Mouse (Mus musculus): ENCODE data around the gene Rbfox2. TPM values are rescaled to one million over a fixed set of nuclear protein-coding genes. Genes with fewer than 3 reads are reported as not detected.

The Rbfox2 gene
- polyA plus RNA-seq, 1 experiment from 2014 or later = 16.8 TPM

DNA sequence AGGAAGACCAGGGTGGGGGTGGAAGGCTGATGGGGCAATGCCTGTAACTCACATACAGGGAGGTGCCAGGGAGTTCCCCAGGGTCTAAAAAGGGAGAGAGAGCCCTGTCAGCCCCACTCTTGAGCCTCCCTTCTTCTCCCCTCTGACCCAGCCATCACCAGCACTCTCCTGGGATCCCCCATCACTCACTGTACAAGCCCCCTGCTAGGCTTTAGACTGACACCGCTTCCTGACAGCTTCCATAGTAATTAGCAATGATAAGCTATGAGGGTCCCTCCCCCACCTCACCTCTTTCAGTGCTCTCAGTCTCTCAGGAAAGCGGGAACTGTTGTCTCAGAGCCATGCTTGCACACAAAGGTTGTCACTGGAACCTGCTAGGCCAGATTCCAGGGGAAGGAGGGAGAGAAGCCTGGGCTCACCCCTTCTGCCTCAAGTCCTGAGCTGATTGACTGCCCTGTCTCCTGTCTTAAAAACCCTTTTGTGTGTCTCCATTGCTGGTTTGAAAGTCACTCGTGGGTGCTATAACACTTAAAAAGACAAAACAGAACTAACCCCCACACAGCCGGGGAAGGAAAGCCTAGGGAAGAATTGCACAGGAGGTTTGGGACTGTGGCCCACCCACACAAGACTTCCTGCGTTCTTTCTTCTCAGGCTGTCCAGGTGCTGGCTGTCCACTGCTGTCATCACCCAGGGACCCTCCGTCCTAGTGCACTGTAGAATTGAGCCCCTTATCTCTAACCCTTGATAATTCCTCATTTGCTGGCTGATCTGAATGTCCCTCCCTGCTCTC, 250.6 kb downstream of the Rbfox2 start:
- Histone ChIP-seq H3K4me2 (replicated peaks; ENCODE audit: low read depth) (no peak overlapping the region), H3K9me3 (ENCODE audit: control insufficient read depth) (no peaks in the 10 kb centered on the region), H3K27me3 (replicated peaks; ENCODE audit: control insufficient read depth, insufficient read depth, low read length) (no peaks in the 10 kb centered on the region), H3K9ac (ENCODE audit: low read depth, low read length) (0 out of 2 replicates have a peak overlapping the region, but pooled peaks have one; percentile 7), H3K4me1 (replicated peaks; ENCODE audit: control insufficient read depth, insufficient read depth, low read length) (peaks cover 9% of the 10 kb centered on the region; the same call in 1 of the 2 replicates), H3K4me3 (ENCODE audit: low read depth, low read length) (no peak overlapping the region), H3K36me3 (ENCODE audit: control insufficient read depth, insufficient read depth) (no peaks in the 10 kb centered on the region), H3K27ac (ENCODE audit: low read depth, low read length) (peak overlapping the region; percentile 74; the same call in 1 of the 2 replicates)
- no peak for ATAC-seq
- WGBS = 36% methylated on average over 6 of the region's 6 CpGs
- no peak for TF ChIP-seq CTCF (IDR thresholded peaks at IDR 0.05; ENCODE audit: low read depth)

DNA sequence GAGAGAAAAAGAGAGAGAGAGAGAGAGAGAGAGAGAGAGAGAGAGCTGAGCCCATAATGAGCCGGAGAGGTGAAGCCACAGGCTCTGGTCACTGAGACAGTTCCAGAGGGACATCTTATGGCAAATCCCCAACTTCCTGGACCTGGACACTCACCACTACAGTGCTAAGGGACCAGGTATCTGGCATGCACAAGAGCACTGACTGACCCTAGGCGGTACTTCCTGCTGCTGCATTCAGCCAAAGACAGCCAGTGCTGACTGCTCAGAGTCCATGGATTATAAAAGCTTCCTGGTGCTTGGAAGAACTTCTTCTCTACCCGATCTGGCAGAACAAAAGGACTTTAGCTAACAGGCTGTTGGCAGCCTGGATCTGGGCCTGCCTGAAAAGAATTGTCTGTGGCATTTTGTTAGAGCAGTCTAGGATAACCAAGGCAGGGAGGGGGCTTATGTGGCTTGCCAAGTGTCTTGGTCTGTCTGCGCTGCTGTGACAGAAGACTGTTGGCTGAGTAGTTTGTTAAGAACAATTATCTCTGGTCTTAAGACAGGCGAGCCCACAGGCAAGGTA, 252.1 kb downstream of the Rbfox2 start:
- no peak overlapping the region for H3K4me2 ChIP-seq (replicated peaks; ENCODE audit: low read depth)
- no peaks in the 10 kb centered on the region for H3K9me3 ChIP-seq (ENCODE audit: control insufficient read depth)
- no peak for TF ChIP-seq CTCF (IDR thresholded peaks at IDR 0.05; ENCODE audit: low read depth)
- peaks cover 9% of the 10 kb centered on the region; the same call in 1 of the 2 replicates for H3K4me1 ChIP-seq (replicated peaks; ENCODE audit: control insufficient read depth, insufficient read depth, low read length)
- no peak overlapping the region for H3K9ac ChIP-seq (ENCODE audit: low read depth, low read length)
- H3K27ac ChIP-seq (ENCODE audit: low read depth, low read length) = peak overlapping the region; percentile 68
- peak; percentile 59; the same call in 1 of the 2 replicates for ATAC-seq
- no peak overlapping the region for H3K4me3 ChIP-seq (ENCODE audit: low read depth, low read length)
- H3K27me3 ChIP-seq (replicated peaks; ENCODE audit: control insufficient read depth, insufficient read depth, low read length) = no peaks in the 10 kb centered on the region
- H3K36me3 ChIP-seq (ENCODE audit: control insufficient read depth, insufficient read depth) = no peaks in the 10 kb centered on the region
- 53% methylated on average over 5 of the region's 5 CpGs for WGBS

DNA sequence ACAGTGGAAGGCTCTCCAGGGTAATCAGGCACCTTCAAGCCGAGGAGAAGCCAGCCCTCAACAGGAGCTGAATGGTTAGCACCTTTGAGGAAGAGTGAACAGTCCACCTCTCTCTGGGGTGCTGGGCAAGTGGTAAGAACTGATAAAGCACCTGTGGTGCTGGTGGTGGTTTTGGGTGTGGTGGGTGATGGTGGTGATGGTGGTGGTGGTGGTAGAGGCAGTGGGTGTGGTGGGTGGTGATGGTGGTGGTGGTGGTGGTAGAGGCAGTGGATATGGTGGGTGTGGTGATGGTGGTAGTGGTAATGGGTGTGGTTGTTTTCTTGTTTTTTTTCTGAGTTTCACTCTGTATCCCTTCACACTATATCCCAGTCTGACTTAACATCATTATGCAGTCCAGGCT, 253.8 kb downstream of the Rbfox2 start:
- H3K9me3 ChIP-seq (ENCODE audit: control insufficient read depth) = no peaks in the 10 kb centered on the region
- peaks cover 9% of the 10 kb centered on the region; the same call in 1 of the 2 replicates for H3K4me1 ChIP-seq (replicated peaks; ENCODE audit: control insufficient read depth, insufficient read depth, low read length)
- H3K27ac ChIP-seq (ENCODE audit: low read depth, low read length) = no peak overlapping the region
- H3K9ac ChIP-seq (ENCODE audit: low read depth, low read length) = no peak overlapping the region
- H3K4me3 ChIP-seq (ENCODE audit: low read depth, low read length) = no peak overlapping the region
- WGBS = 100% methylated on average over 1 of the region's 1 CpGs
- ATAC-seq = no peak
- no peaks in the 10 kb centered on the region for H3K36me3 ChIP-seq (ENCODE audit: control insufficient read depth, insufficient read depth)
- no peaks in the 10 kb centered on the region for H3K27me3 ChIP-seq (replicated peaks; ENCODE audit: control insufficient read depth, insufficient read depth, low read length)
- H3K4me2 ChIP-seq (replicated peaks; ENCODE audit: low read depth) = no peak overlapping the region
- TF ChIP-seq CTCF (IDR thresholded peaks at IDR 0.05; ENCODE audit: low read depth) = no peak

GRCm38 (mm10) chr15:77052176-77052575, 254.6 kb downstream of the Rbfox2 start:
- 22% methylated on average over 1 of the region's 1 CpGs for WGBS
- no peak overlapping the region for H3K4me3 ChIP-seq (ENCODE audit: low read depth, low read length)
- H3K4me2 ChIP-seq (replicated peaks; ENCODE audit: low read depth) = no peak overlapping the region
- H3K27me3 ChIP-seq (replicated peaks; ENCODE audit: control insufficient read depth, insufficient read depth, low read length) = no peaks in the 10 kb centered on the region
- peaks cover 9% of the 10 kb centered on the region; the same call in 1 of the 2 replicates for H3K4me1 ChIP-seq (replicated peaks; ENCODE audit: control insufficient read depth, insufficient read depth, low read length)
- no peak overlapping the region for H3K9ac ChIP-seq (ENCODE audit: low read depth, low read length)
- no peaks in the 10 kb centered on the region for H3K9me3 ChIP-seq (ENCODE audit: control insufficient read depth)
- ATAC-seq = no peak
- no peaks in the 10 kb centered on the region for H3K36me3 ChIP-seq (ENCODE audit: control insufficient read depth, insufficient read depth)
- H3K27ac ChIP-seq (ENCODE audit: low read depth, low read length) = no peak overlapping the region
- no peak for TF ChIP-seq CTCF (IDR thresholded peaks at IDR 0.05; ENCODE audit: low read depth)

DNA sequence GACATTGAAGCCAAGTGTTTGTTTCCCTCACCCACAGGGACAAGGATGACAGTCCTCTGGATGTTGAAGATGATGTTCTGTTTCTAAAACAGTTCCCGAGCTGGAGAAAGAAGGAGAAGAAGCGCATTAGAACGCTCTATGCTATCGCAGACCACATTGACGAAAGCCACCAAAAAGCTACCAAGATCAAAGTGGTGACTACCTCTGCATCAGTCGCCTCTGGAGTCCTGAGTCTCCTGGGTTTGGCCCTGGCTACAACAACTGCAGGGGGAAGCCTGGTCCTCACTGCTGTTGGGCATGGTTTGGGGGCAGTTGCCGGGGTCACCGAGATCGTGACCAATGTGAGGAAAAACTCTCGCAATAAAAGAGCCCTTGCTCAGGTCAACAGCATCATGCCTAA, 256.2 kb downstream of the Rbfox2 start, which contains the start of gene Mb:
Gene Mb, minus strand, starts transcription at position 101 of the 400 bp plus-strand sequence.
- H3K27ac ChIP-seq (ENCODE audit: low read depth, low read length) = no peak within 1 kb of the TSS
- no peak for ATAC-seq
- no peak for TF ChIP-seq CTCF (IDR thresholded peaks at IDR 0.05; ENCODE audit: low read depth)

GRCm38 (mm10) chr15:77045609-77046008, 261.2 kb downstream of the Rbfox2 start:
- Histone ChIP-seq H3K27ac (ENCODE audit: low read depth, low read length) (no peak overlapping the region), H3K9me3 (ENCODE audit: control insufficient read depth) (no peaks in the 10 kb centered on the region), H3K9ac (ENCODE audit: low read depth, low read length) (no peak overlapping the region), H3K4me3 (ENCODE audit: low read depth, low read length) (no peak overlapping the region), H3K27me3 (replicated peaks; ENCODE audit: control insufficient read depth, insufficient read depth, low read length) (no peaks in the 10 kb centered on the region), H3K4me2 (replicated peaks; ENCODE audit: low read depth) (no peak overlapping the region), H3K36me3 (ENCODE audit: control insufficient read depth, insufficient read depth) (no peaks in the 10 kb centered on the region), H3K4me1 (replicated peaks; ENCODE audit: control insufficient read depth, insufficient read depth, low read length) (no peaks in the 10 kb centered on the region)
- no peak for TF ChIP-seq CTCF (IDR thresholded peaks at IDR 0.05; ENCODE audit: low read depth)
- ATAC-seq = peak; percentile 59
- WGBS = 39% methylated on average over 10 of the region's 10 CpGs

More for the DNA sequence above, 256.2 kb downstream of the Rbfox2 start, which contains the start of gene Mb:
- Histone ChIP-seq H3K27me3 (replicated peaks; ENCODE audit: control insufficient read depth, insufficient read depth, low read length) (no peaks in the 10 kb centered on the region), H3K9ac (ENCODE audit: low read depth, low read length) (no peak within 1 kb of the TSS), H3K4me3 (ENCODE audit: low read depth, low read length) (no peak within 1 kb of the TSS), H3K4me2 (replicated peaks; ENCODE audit: low read depth) (no peak within 1 kb of the TSS), H3K4me1 (replicated peaks; ENCODE audit: control insufficient read depth, insufficient read depth, low read length) (peaks cover 3% of the 10 kb centered on the region; the same call in 1 of the 2 replicates), H3K9me3 (ENCODE audit: control insufficient read depth) (no peaks in the 10 kb centered on the region), H3K36me3 (ENCODE audit: control insufficient read depth, insufficient read depth) (no peaks in the 10 kb centered on the region)
- 92% methylated on average over 10 of the region's 10 CpGs for WGBS

Measured in intestine, postnatal 0 days (tissue).